33 mouse cellular contexts compared by ENCODE assay signal in the genomic region with DNA sequence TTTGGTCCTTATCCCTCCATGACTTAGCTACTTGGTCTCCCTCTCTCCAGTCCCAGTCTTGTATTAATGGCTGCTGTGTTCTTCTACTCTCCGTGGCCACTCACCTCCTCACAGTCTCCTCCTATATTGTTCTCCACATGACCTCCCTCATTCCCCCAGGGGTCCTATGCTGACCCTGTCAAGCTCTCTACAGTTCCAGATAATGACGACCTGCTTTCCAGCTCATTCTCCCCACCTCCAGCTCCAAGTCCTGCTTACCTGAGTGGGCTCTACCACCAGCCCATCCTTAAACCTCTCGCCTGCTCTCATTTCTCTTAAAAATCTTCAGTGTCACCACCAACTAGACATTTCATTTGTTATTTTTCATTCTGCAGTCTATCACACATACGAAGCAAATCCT.
"Had no signal": no experiment of that assay in that cellular context is flagged by ENCODE, and none has a peak within 500 bp of the region (broad histone marks: within the 10 kb centered on the region; RNA-seq: fewer than 3 reads in every experiment).

No protein-coding gene starts in this region.

- H3K36me3 ChIP-seq: intestine, embryonic 15.5 days had no signal

- H3K27ac ChIP-seq: heart, embryonic 10.5 days; heart, embryonic 13.5 days; heart, embryonic 15.5 days; hindbrain, embryonic 10.5 days; hindbrain, embryonic 12.5 days; hindbrain, embryonic 13.5 days; hindbrain, embryonic 14.5 days; hindbrain, embryonic 15.5 days; hindbrain, postnatal 0 days; intestine, embryonic 15.5 days; kidney, embryonic 15.5 days; kidney, postnatal 0 days; layer of hippocampus, adult 2 months had no signal

- H3K9ac ChIP-seq: heart, embryonic 12.5 days; heart, embryonic 13.5 days; heart, embryonic 15.5 days; hindbrain, embryonic 12.5 days; hindbrain, embryonic 13.5 days; hindbrain, embryonic 14.5 days; hindbrain, embryonic 15.5 days; intestine, embryonic 15.5 days; kidney, embryonic 15.5 days had no signal

- H3K9me3 ChIP-seq: heart, embryonic 10.5 days; heart, embryonic 12.5 days; heart, embryonic 13.5 days; heart, embryonic 15.5 days; hindbrain, embryonic 10.5 days; hindbrain, embryonic 12.5 days; hindbrain, embryonic 13.5 days; hindbrain, embryonic 15.5 days; intestine, embryonic 15.5 days; kidney, embryonic 15.5 days had no signal

- H3K4me3 ChIP-seq: heart, embryonic 10.5 days; heart, embryonic 12.5 days; heart, embryonic 13.5 days; heart, embryonic 15.5 days; hindbrain, embryonic 10.5 days; hindbrain, embryonic 12.5 days; hindbrain, embryonic 13.5 days; hindbrain, embryonic 15.5 days; intestine, embryonic 15.5 days; kidney, embryonic 15.5 days; layer of hippocampus, adult 2 months had no signal

- H3K4me2 ChIP-seq: heart, embryonic 11.5 days; heart, embryonic 12.5 days; heart, embryonic 13.5 days; heart, embryonic 15.5 days; hindbrain, embryonic 12.5 days; hindbrain, embryonic 13.5 days; hindbrain, embryonic 14.5 days; hindbrain, embryonic 15.5 days; intestine, embryonic 15.5 days; kidney, embryonic 15.5 days had no signal

- DNase-seq: heart, postnatal 10 days; heart, postnatal 14 days; heart, postnatal 4 days; kidney, adult 11 months; kidney, adult 18-20 months; kidney, adult 2 months; kidney, adult 8-10 months; kidney, adult 9 months; kidney, postnatal 10 days; kidney, postnatal 14 days; kidney, postnatal 25 days; kidney, postnatal 36 days; kidney, postnatal 4 days; layer of hippocampus, adult 9-11 months; layer of hippocampus, postnatal 36 days had no signal

- H3K4me1 ChIP-seq: heart, embryonic 10.5 days; heart, embryonic 12.5 days; heart, embryonic 13.5 days; hindbrain, embryonic 10.5 days; hindbrain, embryonic 12.5 days; hindbrain, embryonic 13.5 days; hindbrain, embryonic 15.5 days; intestine, embryonic 15.5 days; kidney, embryonic 15.5 days had no signal

- ATAC-seq: hindbrain, embryonic 16.5 days; hindbrain, postnatal 0 days; inflammation-experienced regulatory T-cells, adult 6 months; intestine, embryonic 15.5 days; intestine, postnatal 0 days had no signal

- H3K27me3 ChIP-seq: heart, embryonic 12.5 days; heart, embryonic 13.5 days; heart, embryonic 15.5 days; hindbrain, embryonic 12.5 days; hindbrain, embryonic 13.5 days; hindbrain, embryonic 15.5 days; intestine, embryonic 15.5 days; kidney, embryonic 15.5 days had no signal
